Mouse (Mus musculus): ENCODE results near the gene Nrd1.

Gene Nrd1

GRCm38 (mm10) chr4:109098861-109099260 lies 98.4 kb downstream of the Nrd1 start:
- no peak for DNase-seq (ENCODE audit: low read depth)

GRCm38 (mm10) chr4:109102574-109102973 lies 102.1 kb downstream of the Nrd1 start:
- DNase-seq (ENCODE audit: low read depth) = no peak

GRCm38 (mm10) chr4:109103145-109103883 lies 102.9 kb downstream of the Nrd1 start:
- DNase-seq (ENCODE audit: low read depth) = no peak

- DNase-seq (ENCODE audit: low read depth) = no peak
These were observed 104.8 kb downstream of the Nrd1 start for GRCm38 (mm10) chr4:109105254-109105653.

GRCm38 (mm10) chr4:109106034-109106433 lies 105.6 kb downstream of the Nrd1 start:
- DNase-seq (ENCODE audit: low read depth) = no peak

- no peak for DNase-seq (ENCODE audit: low read depth)
These were observed 106.1 kb downstream of the Nrd1 start for GRCm38 (mm10) chr4:109106594-109106993.

GRCm38 (mm10) chr4:109109012-109109411 lies 108.6 kb downstream of the Nrd1 start:
- DNase-seq (ENCODE audit: low read depth) = no peak

- no peak for DNase-seq (ENCODE audit: low read depth)
These were observed 109.2 kb downstream of the Nrd1 start for GRCm38 (mm10) chr4:109109686-109110085.

- no peak for DNase-seq (ENCODE audit: low read depth)
These were observed 110.5 kb downstream of the Nrd1 start for GRCm38 (mm10) chr4:109110978-109111377.
